Mouse (Mus musculus) erythroid progenitor cell, adult 5-6 weeks (primary cell): ENCODE measurements around the gene Ciao2b. TPM values are rescaled to one million over a fixed set of nuclear protein-coding genes. Genes with fewer than 3 reads are reported as not detected.
A peak's percentile ranks its signal among the peaks of the same experiment; 100 is the strongest.
"Not testable (repeated sequence)": the region's sequence is repeated elsewhere in the genome, so short reads cannot be mapped to it uniquely, and the experiment has no call there.

Source experiments
- ATAC-seq: replicated peaks from 2 replicates; pipeline ENCODE4 v1.8.0; 2016; ENCODE audit warnings: moderate number of reproducible peaks, mild to moderate bottlenecking, moderate TSS enrichment, inconsistent platforms; ENCODE audit not compliant: poor library complexity, low FRiP score, severe bottlenecking
- total RNA-seq, 2 experiments: library from RNA; stranded (forward) in 1 of 2; stranded (reverse) in 1 of 2; fragments of 150-400 nt in 1 of 2; fragments of 186-747, 209-891 nt in 1 of 2; gene quantifications; 2 replicates each; pipeline versions ENCODE4 v1.2.3 to v1.2.4; 2015 to 2017; ENCODE audit warnings: low replicate concordance in 2 of 2

Gene Ciao2b
- 9.7 and 18.9 TPM in 2 replicates for total RNA-seq (2015; ENCODE audit: low replicate concordance)
- 8.1 and 10.8 TPM in 2 replicates for total RNA-seq (2017; ENCODE audit: low replicate concordance)

- peak; percentile 92 for ATAC-seq
Observed at GRCm38 (mm10) chr8:104641426-104642323, at the start of gene Ciao2b. Gene Ciao2b (minus strand): TSS chr8:104641965.

GRCm38 (mm10) chr8:104688433-104688832, 46.7 kb upstream of the Ciao2b start:
- no peak for ATAC-seq

GRCm38 (mm10) chr8:104655614-104656013, 13.8 kb upstream of the Ciao2b start:
- no peak for ATAC-seq

GRCm38 (mm10) chr8:104654984-104655383, 13.2 kb upstream of the Ciao2b start:
- ATAC-seq: peak; percentile 82

GRCm38 (mm10) chr8:104644187-104644586, 2.4 kb upstream of the Ciao2b start:
- not testable (repeated sequence) for ATAC-seq

- ATAC-seq: no peak
Observed at GRCm38 (mm10) chr8:104642324-104642654, 524 bp upstream of the Ciao2b start.

GRCm38 (mm10) chr8:104640831-104641370, 864 bp downstream of the Ciao2b start:
- ATAC-seq: 0 out of 2 replicates have a peak, but pooled peaks have one; percentile 9

- ATAC-seq: no peak
Observed at GRCm38 (mm10) chr8:104640241-104640640, 1.5 kb downstream of the Ciao2b start.

GRCm38 (mm10) chr8:104638010-104638409, 3.8 kb downstream of the Ciao2b start:
- ATAC-seq: no peak

GRCm38 (mm10) chr8:104635004-104635710, 6.6 kb downstream of the Ciao2b start:
- ATAC-seq: no peak

GRCm38 (mm10) chr8:104633156-104633744, 8.5 kb downstream of the Ciao2b start:
- ATAC-seq: no peak

GRCm38 (mm10) chr8:104632486-104632885, 9.3 kb downstream of the Ciao2b start:
- no peak for ATAC-seq

- ATAC-seq: no peak
Observed at GRCm38 (mm10) chr8:104631975-104632374, 9.8 kb downstream of the Ciao2b start.

- no peak for ATAC-seq
Observed at GRCm38 (mm10) chr8:104630981-104631663, 10.6 kb downstream of the Ciao2b start, which contains the start of gene Rrad. Gene Rrad (minus strand): TSS chr8:104631327.

- no peak for ATAC-seq
Observed at GRCm38 (mm10) chr8:104630574-104630973, 11.2 kb downstream of the Ciao2b start.

- ATAC-seq: no peak
Observed at GRCm38 (mm10) chr8:104630111-104630479, 11.7 kb downstream of the Ciao2b start.

- ATAC-seq: no peak
Observed at GRCm38 (mm10) chr8:104629306-104630110, 12.3 kb downstream of the Ciao2b start.

- ATAC-seq: no peak
Observed at GRCm38 (mm10) chr8:104628402-104628801, 13.4 kb downstream of the Ciao2b start.
